ENCODE assay signal across 11 mouse cellular contexts in genomic region chr2:167941320-167941719, GRCm38 (mm10). TPM values are rescaled to one million over a fixed set of nuclear protein-coding genes. Genes with fewer than 3 reads are reported as not detected.
DNase-seq lines count a peak whose midpoint lies in the region; ATAC-seq and TF ChIP-seq lines count a peak whose summit lies in the region.
"Had no signal": no experiment of that assay in that cellular context is flagged by ENCODE, and none has a peak within 500 bp of the region (broad histone marks: within the 10 kb centered on the region; RNA-seq: fewer than 3 reads in every experiment).

No protein-coding gene starts in this region.

- no peak for DNase-seq in heart, adult 8-10 months (ENCODE audit: low spot score)
- no peak for DNase-seq in urinary bladder, adult 2 months (ENCODE audit: low spot score)
- DNase-seq in right cerebral cortex, adult 18-20 months: no peak
- DNase-seq: layer of hippocampus, adult 9-11 months had no signal

- 62% methylated on average over 4 of the region's 4 CpGs for WGBS in heart, embryonic 13.5 days
- WGBS in hindbrain, embryonic 15.5 days: 40% methylated on average over 4 of the region's 4 CpGs
- WGBS in olfactory bulb, adult 2 months: 51% methylated on average over 4 of the region's 4 CpGs

- H3K9me3 ChIP-seq in heart, embryonic 13.5 days: no peaks in the 10 kb centered on the region
- no peaks in the 10 kb centered on the region for H3K9me3 ChIP-seq in megakaryocyte, embryonic 14.5 days
- H3K9me3 ChIP-seq in hindbrain, embryonic 15.5 days: no peaks in the 10 kb centered on the region
- H3K9me3 ChIP-seq: limb, embryonic 15.5 days had no signal

- TF ChIP-seq POLR2A in olfactory bulb, adult 2 months (IDR thresholded peaks at IDR 0.05; ENCODE audit: insufficient read depth, low read depth, low read length): no peak

- no peak overlapping the region for H3K4me3 ChIP-seq in heart, embryonic 13.5 days
- peak overlapping the region; percentile 89 for H3K4me3 ChIP-seq in megakaryocyte, embryonic 14.5 days (replicated peaks)
- H3K4me3 ChIP-seq in hindbrain, embryonic 15.5 days: no peak overlapping the region
- no peak overlapping the region for H3K4me3 ChIP-seq in olfactory bulb, adult 2 months (ENCODE audit: insufficient read depth, low read depth, low read length)
- H3K4me3 ChIP-seq: limb, embryonic 15.5 days had no signal

- H3K9ac ChIP-seq in heart, embryonic 13.5 days: 0 out of 2 replicates have a peak overlapping the region, but pooled peaks have one; percentile 42
- H3K9ac ChIP-seq in hindbrain, embryonic 15.5 days: no peak overlapping the region
- H3K9ac ChIP-seq: limb, embryonic 15.5 days had no signal

- H3K4me2 ChIP-seq in heart, embryonic 13.5 days: no peak overlapping the region
- H3K4me2 ChIP-seq in hindbrain, embryonic 15.5 days: no peak overlapping the region
- H3K4me2 ChIP-seq: limb, embryonic 15.5 days had no signal

- H3K27ac ChIP-seq in heart, embryonic 13.5 days (replicated peaks): peak overlapping the region; percentile 86; the same call in 1 of the 2 replicates
- peak overlapping the region; percentile 63 for H3K27ac ChIP-seq in hindbrain, embryonic 15.5 days (replicated peaks)
- peak overlapping the region; percentile 96 for H3K27ac ChIP-seq in olfactory bulb, adult 2 months (ENCODE audit: insufficient read depth, low read depth, low read length)

- no peak for TF ChIP-seq CTCF in olfactory bulb, adult 2 months (IDR thresholded peaks at IDR 0.05; ENCODE audit: insufficient read depth, low read depth, low read length)

- H3K4me1 ChIP-seq in heart, embryonic 13.5 days: peaks cover 90% of the 10 kb centered on the region
- H3K4me1 ChIP-seq in megakaryocyte, embryonic 14.5 days: peaks cover 100% of the 10 kb centered on the region
- peaks cover 85% of the 10 kb centered on the region for H3K4me1 ChIP-seq in hindbrain, embryonic 15.5 days (replicated peaks)
- H3K4me1 ChIP-seq in olfactory bulb, adult 2 months (ENCODE audit: control insufficient read depth, insufficient read depth, low read length): peaks cover 68% of the 10 kb centered on the region

- H3K36me3 ChIP-seq in heart, embryonic 13.5 days: peaks cover 4% of the 10 kb centered on the region; the same call in 1 of the 2 replicates
- H3K36me3 ChIP-seq in megakaryocyte, embryonic 14.5 days (replicated peaks; ENCODE audit: low read length): peaks cover 80% of the 10 kb centered on the region
- H3K36me3 ChIP-seq in hindbrain, embryonic 15.5 days: no peaks in the 10 kb centered on the region
- H3K36me3 ChIP-seq: limb, embryonic 15.5 days had no signal

- ATAC-seq in heart, embryonic 13.5 days (ENCODE audit: extremely low read depth, insufficient number of reproducible peaks, low FRiP score, low TSS enrichment): no peak
- ATAC-seq in megakaryocyte, adult 5-6 weeks (ENCODE audit: poor library complexity, severe bottlenecking): no peak
- no peak for ATAC-seq in hindbrain, embryonic 15.5 days (ENCODE audit: low FRiP score, low read depth)
- ATAC-seq: inflammation-experienced regulatory T-cells, adult 6 months had no signal

- H3K27me3 ChIP-seq in heart, embryonic 13.5 days (replicated peaks): no peaks in the 10 kb centered on the region
- H3K27me3 ChIP-seq in megakaryocyte, embryonic 14.5 days (replicated peaks): no peaks in the 10 kb centered on the region
- H3K27me3 ChIP-seq in hindbrain, embryonic 15.5 days: no peaks in the 10 kb centered on the region
- H3K27me3 ChIP-seq: limb, embryonic 15.5 days had no signal

RNA-seq across cellular contexts. Expression of gene Ptpn1, which starts 9.5 kb away (rescaled TPM):
- 42.1 and 47.2 TPM in 2 replicates for polyA plus RNA-seq in heart, embryonic 13.5 days (2015; fragmentation: Nextera tagmentation; extraction: Ambion mirVana)
- 10 to 100 TPM; 14.7 to 17.6 (median 16.4) TPM for total RNA-seq in heart, adult 8-10 months (2022)
- 120 and 139 TPM in 2 replicates for polyA plus RNA-seq in megakaryocyte, embryonic 14.5 days (2012; ENCODE audit: insufficient read depth, low replicate concordance)
- total RNA-seq in megakaryocyte, adult 5-6 weeks (2015): 49.1 and 54.8 TPM in 2 replicates
- 145 and 151 TPM in 2 replicates for total RNA-seq in megakaryocyte, adult 5-6 weeks (2017)
- polyA plus RNA-seq in hindbrain, embryonic 15.5 days (2015; fragmentation: Nextera tagmentation; extraction: Ambion mirVana): 69.5 and 77.5 TPM in 2 replicates
- not detected in 2 replicates for polyA plus RNA-seq in olfactory bulb, adult 2 months (2012; ENCODE audit: insufficient read depth, insufficient read length, low replicate concordance, missing spikeins)
- 34.5 and 35.1 TPM in 2 replicates for polyA plus RNA-seq in urinary bladder, adult 2 months (2012; rRNA removed)
